Mouse (Mus musculus) heart, embryonic 13.5 days (tissue): ENCODE data around the gene Ulbp1. TPM values are rescaled to one million over a fixed set of nuclear protein-coding genes. Genes with fewer than 3 reads are reported as not detected.

ENCODE experiments used
- ATAC-seq: fragments of 200-750 bp; cut with Nextera tagmentation; 2 replicates; pipeline ENCODE4 v1.8.0; 2017; ENCODE audit warnings: moderate TSS enrichment; ENCODE audit not compliant: insufficient number of reproducible peaks, low FRiP score, low TSS enrichment; ENCODE audit errors: extremely low read depth
- H3K27ac ChIP-seq: fragments of 300-500 bp; sonication (generic); replicated peaks from 2 replicates; pipeline ENCODE4 v1.5.1; 2015; ENCODE audit warnings: moderate library complexity, mild to moderate bottlenecking, inconsistent platforms
- H3K27me3 ChIP-seq: fragments of 300-500 bp; sonication (generic); replicated peaks from 2 replicates; pipeline ENCODE4 v1.6.1; 2015; ENCODE audit warnings: mild to moderate bottlenecking, inconsistent platforms
- H3K36me3 ChIP-seq: fragments of 300-500 bp; sonication (generic); 2 replicates; pipeline ENCODE4 v1.6.1; 2015; ENCODE audit warnings: mild to moderate bottlenecking, inconsistent platforms
- H3K4me1 ChIP-seq: fragments of 300-500 bp; sonication (generic); 2 replicates; pipeline ENCODE4 v1.6.1; 2015; ENCODE audit warnings: inconsistent platforms
- H3K4me2 ChIP-seq: fragments of 300-500 bp; sonication (generic); 2 replicates; pipeline ENCODE4 v1.6.1; 2015; ENCODE audit warnings: inconsistent platforms, mild to moderate bottlenecking, moderate library complexity
- H3K4me3 ChIP-seq: fragments of 300-500 bp; sonication (generic); 2 replicates; pipeline ENCODE4 v1.5.1; 2015; ENCODE audit warnings: moderate library complexity, mild to moderate bottlenecking, inconsistent platforms
- H3K9ac ChIP-seq: fragments of 300-500 bp; sonication (generic); 2 replicates; pipeline ENCODE4 v1.6.1; 2015; ENCODE audit warnings: inconsistent platforms, mild to moderate bottlenecking, moderate library complexity
- H3K9me3 ChIP-seq: fragments of 300-500 bp; sonication (generic); 2 replicates; pipeline ENCODE4 v1.6.1; 2016; ENCODE audit warnings: inconsistent platforms
- WGBS: fragments of 180-500 bp; shearing (Covaris S2); methylation state at CpG from one replicate; pipeline ENCODE4 v1.1.7; 2015; ENCODE audit warnings: mixed read lengths; 5-methylcytosine and 5-hydroxymethylcytosine counted together
- polyA plus RNA-seq: library from polyadenylated mRNA; unstranded; fragments of >200 nt; fragmentation: Nextera tagmentation; extraction: Ambion mirVana; gene quantifications from 2 replicates; pipeline ENCODE4 v1.2.1, GENCODE M21; 2015

Ulbp1 gene
- polyA plus RNA-seq, 1 experiment from 2014 or later = 6.1 TPM

DNA sequence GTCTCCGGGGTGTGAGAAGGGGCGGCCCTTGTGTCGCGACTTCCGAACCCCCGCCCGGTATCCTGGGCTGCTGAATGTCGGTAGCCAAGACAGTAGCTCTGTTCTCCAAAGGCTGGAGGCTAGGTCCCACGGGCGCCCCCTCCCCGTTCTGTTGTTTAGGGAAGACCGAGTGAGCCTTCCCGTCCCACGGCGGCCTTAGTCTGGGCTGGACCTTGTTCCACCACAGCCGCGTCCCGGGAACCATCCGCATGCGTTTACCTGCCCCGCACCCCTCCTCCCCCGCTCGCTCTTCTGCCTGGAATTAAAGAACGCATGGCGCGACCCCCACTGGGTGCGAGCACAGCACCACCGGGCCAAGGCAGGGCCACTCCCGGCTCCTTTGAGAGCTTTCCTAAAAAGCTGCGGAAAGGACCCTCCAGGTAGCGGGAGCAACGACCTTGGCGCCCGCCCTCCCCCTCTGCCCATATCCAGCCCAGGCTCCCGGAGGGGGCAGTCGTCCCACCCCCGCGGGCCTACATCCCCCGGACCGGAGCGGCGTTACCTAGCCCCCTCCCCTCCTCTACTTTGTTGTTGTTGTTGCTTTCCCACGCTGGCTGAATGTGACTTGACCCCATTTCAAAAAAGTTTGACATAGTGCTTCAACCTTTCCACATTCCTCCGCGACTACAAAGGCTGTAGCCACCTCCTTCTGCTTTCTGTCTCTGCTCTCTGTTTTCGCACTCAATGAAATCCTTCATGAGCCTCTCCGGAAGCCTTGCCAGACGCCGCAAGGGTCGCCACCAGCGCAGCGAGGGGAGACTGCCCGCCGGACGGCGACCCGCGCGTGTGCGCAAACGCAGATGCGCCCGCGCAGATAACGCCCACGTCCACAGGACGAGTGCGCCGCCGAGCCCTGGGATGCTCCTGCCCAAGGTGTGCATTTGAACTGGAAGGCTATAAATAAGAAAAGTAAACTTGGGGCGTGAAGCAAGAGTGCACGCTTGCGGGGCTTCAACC is 81.2 kb downstream of the Ulbp1 start:
- Histone ChIP-seq H3K9me3 (no peaks in the 10 kb centered on the region), H3K4me2 (peak overlapping the region; percentile 99), H3K4me1 (peaks cover 13% of the 10 kb centered on the region), H3K9ac (peak overlapping the region; percentile 76), H3K27ac (no peak overlapping the region), H3K36me3 (no peaks in the 10 kb centered on the region), H3K4me3 (peak overlapping the region; percentile 74), H3K27me3 (peaks cover 40% of the 10 kb centered on the region)
- whole genome bisulfite sequencing = under 1% methylated on average over 72 of the region's 73 CpGs
- ATAC-seq = peak; percentile 37; the same call in 1 of the 2 replicates

DNA sequence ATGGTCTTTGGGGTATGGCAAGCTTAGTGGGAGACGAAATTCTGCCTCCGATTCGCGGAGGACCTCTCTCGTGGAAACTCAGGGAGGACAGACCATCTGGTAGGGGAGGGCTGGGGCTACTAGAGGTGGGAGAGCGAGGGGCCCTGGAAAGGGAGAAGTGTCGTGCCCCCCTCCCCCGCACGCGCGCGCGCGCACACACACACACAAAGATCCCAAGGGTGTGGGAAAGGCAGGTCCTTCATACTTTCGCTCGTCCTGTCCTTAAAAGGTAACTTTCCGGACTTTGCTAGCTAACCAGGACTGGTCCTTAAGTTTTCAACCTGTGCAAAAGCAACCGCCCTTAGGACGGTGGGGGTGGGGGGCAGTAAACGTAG is 81.9 kb downstream of the Ulbp1 start:
- Histone ChIP-seq H3K4me1 (peaks cover 13% of the 10 kb centered on the region), H3K9ac (peak overlapping the region; percentile 76), H3K36me3 (no peaks in the 10 kb centered on the region), H3K4me3 (peak overlapping the region; percentile 74), H3K27ac (no peak overlapping the region), H3K9me3 (no peaks in the 10 kb centered on the region), H3K27me3 (peaks cover 40% of the 10 kb centered on the region), H3K4me2 (peak overlapping the region; percentile 99)
- ATAC-seq = 0 out of 2 replicates have a peak, but pooled peaks have one; percentile 25
- 0% methylated on average over 20 of the region's 20 CpGs for WGBS

DNA sequence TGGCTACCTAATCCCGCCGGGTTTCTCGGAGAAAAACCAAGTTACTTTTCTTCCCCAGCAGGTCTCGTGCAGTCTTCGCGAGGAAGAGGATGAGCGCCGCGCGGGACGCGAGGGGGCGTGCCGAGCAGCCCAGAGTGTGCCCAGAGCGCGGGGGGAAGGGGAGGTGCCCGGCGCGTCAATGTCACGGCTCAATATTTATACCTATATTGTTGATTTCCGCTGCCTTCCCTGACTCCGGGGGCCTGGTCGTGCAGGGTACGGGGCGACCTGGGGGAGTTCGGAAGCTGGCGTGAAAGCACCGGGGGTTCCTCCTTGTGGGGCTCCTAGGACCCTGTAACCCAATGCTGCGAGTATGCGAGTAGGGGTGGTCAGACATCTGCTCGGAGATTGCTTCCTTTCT is 82.3 kb downstream of the Ulbp1 start:
- WGBS = under 1% methylated on average over 31 of the region's 31 CpGs
- Histone ChIP-seq H3K36me3 (no peaks in the 10 kb centered on the region), H3K9ac (peak overlapping the region; percentile 76), H3K27me3 (peaks cover 40% of the 10 kb centered on the region), H3K9me3 (no peaks in the 10 kb centered on the region), H3K4me2 (peak overlapping the region; percentile 99), H3K27ac (no peak overlapping the region), H3K4me3 (peak overlapping the region; percentile 74), H3K4me1 (peaks cover 13% of the 10 kb centered on the region)
- ATAC-seq = no peak

Other genes starting within 250 kb of the Ulbp1 start
- gene Lrp11, start 116.2 kb upstream of the Ulbp1 start, polyA plus RNA-seq = 1.5 and 1.9 TPM in 2 replicates
- gene Nup43, start 193.9 kb upstream of the Ulbp1 start, polyA plus RNA-seq = 36.6 and 41.3 TPM in 2 replicates
- 117 and 134 TPM in 2 replicates for gene Pcmt1, start 207.5 kb upstream of the Ulbp1 start, polyA plus RNA-seq
- 3.0 and 3.1 TPM in 2 replicates for gene Lats1, start 207.6 kb upstream of the Ulbp1 start, polyA plus RNA-seq